Mouse (Mus musculus): ENCODE measurements around the gene Tspear. TPM values are rescaled to one million over a fixed set of nuclear protein-coding genes. Genes with fewer than 3 reads are reported as not detected.

Gene Tspear
- polyA plus RNA-seq, 1 experiment from 2014 or later, result 0.38 TPM

GRCm38 (mm10) chr10:77922681-77923080 is 236.3 kb downstream of the Tspear start:
- Histone ChIP-seq H3K36me3 (ENCODE audit: control insufficient read depth, insufficient read depth, low read length) (no peaks in the 10 kb centered on the region), H3K4me2 (ENCODE audit: low read depth, low read length) (no peak overlapping the region), H3K9me3 (ENCODE audit: control insufficient read depth, low read length) (no peaks in the 10 kb centered on the region), H3K9ac (ENCODE audit: low read length) (no peak overlapping the region), H3K4me1 (replicated peaks; ENCODE audit: control insufficient read depth, insufficient read depth, low read length) (no peaks in the 10 kb centered on the region), H3K4me3 (ENCODE audit: low read length) (no peak overlapping the region), H3K27me3 (ENCODE audit: control insufficient read depth, insufficient read depth, low read depth, low read length) (no peaks in the 10 kb centered on the region), H3K27ac (ENCODE audit: low read length) (no peak overlapping the region)
- WGBS, result 65% methylated on average over 4 of the region's 4 CpGs
- no peak for ATAC-seq (ENCODE audit: low read depth)

GRCm38 (mm10) chr10:77926140-77926539 is 239.8 kb downstream of the Tspear start:
- Histone ChIP-seq H3K4me1 (replicated peaks; ENCODE audit: control insufficient read depth, insufficient read depth, low read length) (no peaks in the 10 kb centered on the region), H3K9ac (ENCODE audit: low read length) (no peak overlapping the region), H3K9me3 (ENCODE audit: control insufficient read depth, low read length) (no peaks in the 10 kb centered on the region), H3K27ac (ENCODE audit: low read length) (no peak overlapping the region), H3K27me3 (ENCODE audit: control insufficient read depth, insufficient read depth, low read depth, low read length) (no peaks in the 10 kb centered on the region), H3K4me3 (ENCODE audit: low read length) (no peak overlapping the region), H3K4me2 (ENCODE audit: low read depth, low read length) (no peak overlapping the region), H3K36me3 (ENCODE audit: control insufficient read depth, insufficient read depth, low read length) (no peaks in the 10 kb centered on the region)
- no peak for ATAC-seq (ENCODE audit: low read depth)
- WGBS, result 34% methylated on average over 7 of the region's 7 CpGs

- no peak overlapping the region for H3K4me3 ChIP-seq (ENCODE audit: low read length)
- H3K4me1 ChIP-seq (replicated peaks; ENCODE audit: control insufficient read depth, insufficient read depth, low read length), result no peaks in the 10 kb centered on the region
- H3K36me3 ChIP-seq (ENCODE audit: control insufficient read depth, insufficient read depth, low read length), result no peaks in the 10 kb centered on the region
- no peak for ATAC-seq (ENCODE audit: low read depth)
- no peaks in the 10 kb centered on the region for H3K9me3 ChIP-seq (ENCODE audit: control insufficient read depth, low read length)
- 59% methylated on average over 10 of the region's 10 CpGs for WGBS
- no peak overlapping the region for H3K27ac ChIP-seq (ENCODE audit: low read length)
- no peak overlapping the region for H3K9ac ChIP-seq (ENCODE audit: low read length)
- H3K4me2 ChIP-seq (ENCODE audit: low read depth, low read length), result no peak overlapping the region
- no peaks in the 10 kb centered on the region for H3K27me3 ChIP-seq (ENCODE audit: control insufficient read depth, insufficient read depth, low read depth, low read length)
Observed at GRCm38 (mm10) chr10:77927375-77927774, 241.0 kb downstream of the Tspear start.

MicroRNAs encoded within 50 kb of the gene (microRNA counts, 519-probe panel; counts per million panel counts)
- 1,164 counts per million, percentile 11 among the panel's probes with 10 or more counts for microRNA mmu-miR-1930

Small RNA genes lying within 50 kb of the gene (microRNA-seq; reads per million reads assigned to microRNA genes)
- 5.7 reads per million, percentile 18 among the genes with 10 or more reads in this experiment for gene Mir1930

Other genes with a start within 250 kb of the Tspear start
- 30.9 and 32.0 TPM in 2 replicates for gene Fam207a, start 170.8 kb upstream of the Tspear start, polyA plus RNA-seq (2015; fragmentation: Nextera tagmentation; extraction: Ambion mirVana)
- gene Itgb2, start 156.3 kb upstream of the Tspear start, polyA plus RNA-seq (2015; fragmentation: Nextera tagmentation; extraction: Ambion mirVana), result 5.3 and 7.5 TPM in 2 replicates
- 127 and 138 TPM in 2 replicates for gene Pttg1ip, start 104.8 kb upstream of the Tspear start, polyA plus RNA-seq (2015; fragmentation: Nextera tagmentation; extraction: Ambion mirVana)
- gene Sumo3, start 80.5 kb upstream of the Tspear start, polyA plus RNA-seq (2015; fragmentation: Nextera tagmentation; extraction: Ambion mirVana), result 344 and 348 TPM in 2 replicates
- 2.0 and 2.4 TPM in 2 replicates for gene Gm49325, start 80.4 kb upstream of the Tspear start, polyA plus RNA-seq (2015; fragmentation: Nextera tagmentation; extraction: Ambion mirVana)
- gene Ube2g2, start 64.3 kb upstream of the Tspear start, polyA plus RNA-seq (2015; fragmentation: Nextera tagmentation; extraction: Ambion mirVana), result 66.6 and 69.5 TPM in 2 replicates
- gene Gm19402, start 4.2 kb downstream of the Tspear start, polyA plus RNA-seq (2015; fragmentation: Nextera tagmentation; extraction: Ambion mirVana), result not detected in 2 replicates
- not detected in 2 replicates for gene Gm9508, start 10.7 kb downstream of the Tspear start, polyA plus RNA-seq (2015; fragmentation: Nextera tagmentation; extraction: Ambion mirVana)
- gene Gm10272, start 20.1 kb downstream of the Tspear start, polyA plus RNA-seq (2015; fragmentation: Nextera tagmentation; extraction: Ambion mirVana), result not detected in 2 replicates
- not detected in 2 replicates for gene Gm10024, start 24.9 kb downstream of the Tspear start, polyA plus RNA-seq (2015; fragmentation: Nextera tagmentation; extraction: Ambion mirVana)
- not detected in 2 replicates for gene Gm10142, start 29.2 kb downstream of the Tspear start, polyA plus RNA-seq (2015; fragmentation: Nextera tagmentation; extraction: Ambion mirVana)
- gene Krtap12-1, start 34.0 kb downstream of the Tspear start, polyA plus RNA-seq (2015; fragmentation: Nextera tagmentation; extraction: Ambion mirVana), result not detected in 2 replicates
- gene Gm10100, start 39.9 kb downstream of the Tspear start, polyA plus RNA-seq (2015; fragmentation: Nextera tagmentation; extraction: Ambion mirVana), result not detected in 2 replicates
- gene Gm18596, start 56.1 kb downstream of the Tspear start, polyA plus RNA-seq (2015; fragmentation: Nextera tagmentation; extraction: Ambion mirVana), result not detected in 2 replicates
- not detected in 2 replicates for gene Gm9736, start 64.8 kb downstream of the Tspear start, polyA plus RNA-seq (2015; fragmentation: Nextera tagmentation; extraction: Ambion mirVana)
- not detected in 2 replicates for gene Gm3233, start 73.1 kb downstream of the Tspear start, polyA plus RNA-seq (2015; fragmentation: Nextera tagmentation; extraction: Ambion mirVana)
- not detected in 2 replicates for gene Gm3238, start 84.8 kb downstream of the Tspear start, polyA plus RNA-seq (2015; fragmentation: Nextera tagmentation; extraction: Ambion mirVana)
- not detected in 2 replicates for gene Gm7138, start 90.4 kb downstream of the Tspear start, polyA plus RNA-seq (2015; fragmentation: Nextera tagmentation; extraction: Ambion mirVana)
- not detected in 2 replicates for gene Gm3250, start 96.0 kb downstream of the Tspear start, polyA plus RNA-seq (2015; fragmentation: Nextera tagmentation; extraction: Ambion mirVana)
- gene Gm7137, start 101.6 kb downstream of the Tspear start, polyA plus RNA-seq (2015; fragmentation: Nextera tagmentation; extraction: Ambion mirVana), result not detected in 2 replicates
- gene Gm9639, start 108.5 kb downstream of the Tspear start, polyA plus RNA-seq (2015; fragmentation: Nextera tagmentation; extraction: Ambion mirVana), result not detected in 2 replicates
- not detected in 2 replicates for gene Gm19668, start 112.6 kb downstream of the Tspear start, polyA plus RNA-seq (2015; fragmentation: Nextera tagmentation; extraction: Ambion mirVana)
- gene Gm9507, start 125.3 kb downstream of the Tspear start, polyA plus RNA-seq (2015; fragmentation: Nextera tagmentation; extraction: Ambion mirVana), result not detected in 2 replicates
- not detected in 2 replicates for gene Gm2696, start 128.1 kb downstream of the Tspear start, polyA plus RNA-seq (2015; fragmentation: Nextera tagmentation; extraction: Ambion mirVana)
- not detected in 2 replicates for gene Krtap10-4, start 140.5 kb downstream of the Tspear start, polyA plus RNA-seq (2015; fragmentation: Nextera tagmentation; extraction: Ambion mirVana)
- not detected in 2 replicates for gene Krtap10-10, start 149.4 kb downstream of the Tspear start, polyA plus RNA-seq (2015; fragmentation: Nextera tagmentation; extraction: Ambion mirVana)
- not detected in 2 replicates for gene Gm36176, start 160.2 kb downstream of the Tspear start, polyA plus RNA-seq (2015; fragmentation: Nextera tagmentation; extraction: Ambion mirVana)
- not detected in 2 replicates for gene Gm10318, start 166.3 kb downstream of the Tspear start, polyA plus RNA-seq (2015; fragmentation: Nextera tagmentation; extraction: Ambion mirVana)
- gene Gm3285, start 175.4 kb downstream of the Tspear start, polyA plus RNA-seq (2015; fragmentation: Nextera tagmentation; extraction: Ambion mirVana), result not detected in 2 replicates
- gene Lrrc3, start 216.0 kb downstream of the Tspear start, polyA plus RNA-seq (2015; fragmentation: Nextera tagmentation; extraction: Ambion mirVana), result 3.5 and 4.7 TPM in 2 replicates